Mouse (Mus musculus) hindbrain, embryonic 13.5 days (tissue): ENCODE data around the gene Cd96. TPM values are rescaled to one million over a fixed set of nuclear protein-coding genes. Genes with fewer than 3 reads are reported as not detected.

Experiments
- ATAC-seq: fragments of 200-750 bp; cut with Nextera tagmentation; 2 replicates; pipeline ENCODE4 v1.8.0; 2017; ENCODE audit warnings: moderate TSS enrichment; ENCODE audit not compliant: low FRiP score
- H3K27ac ChIP-seq: fragments of 300-500 bp; sonication (generic); 2 replicates; pipeline ENCODE4 v1.5.1; 2015; ENCODE audit warnings: inconsistent platforms, mild to moderate bottlenecking, moderate library complexity
- H3K27me3 ChIP-seq: fragments of 300-500 bp; sonication (generic); 2 replicates; pipeline ENCODE4 v1.6.1; 2015; ENCODE audit warnings: mild to moderate bottlenecking, inconsistent platforms
- H3K36me3 ChIP-seq: fragments of 300-500 bp; sonication (generic); 2 replicates; pipeline ENCODE4 v1.6.1; 2015; ENCODE audit warnings: mild to moderate bottlenecking, inconsistent platforms
- H3K4me1 ChIP-seq: fragments of 300-500 bp; sonication (generic); replicated peaks from 2 replicates; pipeline ENCODE4 v1.6.1; 2015; ENCODE audit warnings: inconsistent platforms
- H3K4me2 ChIP-seq: fragments of 300-500 bp; sonication (generic); 2 replicates; pipeline ENCODE4 v1.6.1; 2015; ENCODE audit warnings: inconsistent platforms, mild to moderate bottlenecking, moderate library complexity
- H3K4me3 ChIP-seq: fragments of 300-500 bp; sonication (generic); 2 replicates; pipeline ENCODE4 v1.5.1; 2015; ENCODE audit warnings: mild to moderate bottlenecking, inconsistent platforms
- H3K9ac ChIP-seq: fragments of 300-500 bp; sonication (generic); 2 replicates; pipeline ENCODE4 v1.6.1; 2015; ENCODE audit warnings: mild to moderate bottlenecking, inconsistent platforms
- H3K9me3 ChIP-seq: fragments of 300-500 bp; sonication (generic); 2 replicates; pipeline ENCODE4 v1.6.1; 2016; ENCODE audit warnings: inconsistent platforms
- WGBS: fragments of 180-500 bp; shearing (Covaris S2); methylation state at CpG from one replicate; pipeline ENCODE4 v1.1.7; 2015; 5-methylcytosine and 5-hydroxymethylcytosine counted together
- polyA plus RNA-seq: library from polyadenylated mRNA; unstranded; fragments of >200 nt; fragmentation: Nextera tagmentation; extraction: Ambion mirVana; gene quantifications from 2 replicates; pipeline ENCODE4 v1.2.1, GENCODE M21; 2015

The Cd96 gene
- polyA plus RNA-seq, 1 experiment from 2014 or later = 0.09 TPM

- Histone ChIP-seq H3K4me3 (no peak overlapping the region), H3K27ac (no peak overlapping the region), H3K9ac (no peak overlapping the region), H3K9me3 (no peaks in the 10 kb centered on the region), H3K36me3 (no peaks in the 10 kb centered on the region), H3K4me1 (no peaks in the 10 kb centered on the region), H3K4me2 (no peak overlapping the region), H3K27me3 (no peaks in the 10 kb centered on the region)
- no peak for ATAC-seq
- WGBS = 78% methylated on average over 5 of the region's 5 CpGs
Observed at GRCm38 (mm10) chr16:46022958-46023491, 97.0 kb downstream of the Cd96 start.

DNA sequence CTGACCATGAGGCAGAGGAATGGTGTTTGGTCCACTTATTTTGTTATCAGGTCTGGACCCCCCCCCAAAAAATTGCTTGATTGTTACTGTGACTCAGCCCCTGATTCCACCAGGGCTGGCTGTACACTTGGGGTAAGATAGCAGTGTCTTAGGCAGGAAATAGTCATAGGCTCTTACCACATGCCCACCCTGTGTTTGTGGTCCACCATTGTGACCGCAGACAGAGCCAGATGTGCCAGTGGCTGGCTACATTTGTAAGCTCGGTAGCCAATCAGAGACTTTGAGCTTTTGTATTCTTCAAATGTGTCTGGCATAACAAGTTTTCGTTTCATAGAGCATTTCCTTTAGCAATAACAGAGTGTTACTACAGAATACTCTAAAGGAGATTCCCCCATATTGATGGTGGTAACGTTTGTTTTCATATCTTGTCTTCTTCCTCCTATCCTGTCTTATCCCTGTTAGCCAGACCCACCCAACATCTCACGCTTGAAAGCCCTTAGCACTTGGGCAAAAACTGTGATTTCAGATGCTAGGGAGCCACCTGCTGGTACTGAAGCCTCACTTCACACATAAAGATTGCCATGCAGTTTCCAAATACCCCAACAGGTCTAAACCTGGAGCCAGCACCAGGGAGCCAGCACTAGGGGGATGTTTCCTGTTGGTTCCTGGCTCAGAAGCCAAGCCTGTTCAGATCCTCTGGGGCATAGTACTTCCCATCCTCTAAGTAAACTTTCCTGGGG lies 97.7 kb downstream of the Cd96 start:
- Histone ChIP-seq H3K36me3 (no peaks in the 10 kb centered on the region), H3K4me2 (no peak overlapping the region), H3K4me1 (no peaks in the 10 kb centered on the region), H3K27me3 (no peaks in the 10 kb centered on the region), H3K27ac (no peak overlapping the region), H3K4me3 (no peak overlapping the region), H3K9me3 (no peaks in the 10 kb centered on the region), H3K9ac (no peak overlapping the region)
- 47% methylated on average over 5 of the region's 5 CpGs for WGBS
- peak; percentile 87 for ATAC-seq

GRCm38 (mm10) chr16:46021302-46021701 lies 98.7 kb downstream of the Cd96 start:
- H3K36me3 ChIP-seq = no peaks in the 10 kb centered on the region
- no peak overlapping the region for H3K4me2 ChIP-seq
- no peak overlapping the region for H3K9ac ChIP-seq
- no peaks in the 10 kb centered on the region for H3K4me1 ChIP-seq
- no peaks in the 10 kb centered on the region for H3K27me3 ChIP-seq
- WGBS = 93% methylated on average over 2 of the region's 2 CpGs
- no peaks in the 10 kb centered on the region for H3K9me3 ChIP-seq
- no peak overlapping the region for H3K27ac ChIP-seq
- no peak overlapping the region for H3K4me3 ChIP-seq
- ATAC-seq = no peak

DNA sequence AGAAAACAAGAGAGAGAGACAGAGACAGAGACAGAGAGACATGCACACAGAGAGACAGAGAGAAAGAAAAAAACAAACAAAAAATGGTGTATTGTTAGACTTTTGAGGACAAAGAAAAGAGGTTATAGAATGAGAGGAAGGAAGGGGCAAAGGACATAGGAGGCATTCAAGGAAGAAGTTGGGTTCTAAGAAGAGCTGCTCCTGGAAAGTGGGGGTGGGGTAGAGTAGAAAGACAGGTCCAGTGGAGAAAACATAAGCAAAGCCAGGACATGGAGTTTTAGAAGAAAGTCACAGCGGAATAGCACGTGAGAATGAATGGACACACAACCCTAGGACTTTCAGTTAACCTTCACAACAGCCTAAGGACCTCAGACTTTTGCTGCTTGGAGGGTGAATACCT lies 99.7 kb downstream of the Cd96 start:
- no peaks in the 10 kb centered on the region for H3K36me3 ChIP-seq
- no peak overlapping the region for H3K4me3 ChIP-seq
- WGBS = 81% methylated on average over 2 of the region's 2 CpGs
- H3K27me3 ChIP-seq = no peaks in the 10 kb centered on the region
- no peak for ATAC-seq
- H3K4me2 ChIP-seq = no peak overlapping the region
- no peak overlapping the region for H3K9ac ChIP-seq
- no peaks in the 10 kb centered on the region for H3K4me1 ChIP-seq
- no peaks in the 10 kb centered on the region for H3K9me3 ChIP-seq
- no peak overlapping the region for H3K27ac ChIP-seq

- no peak overlapping the region for H3K4me3 ChIP-seq
- H3K9me3 ChIP-seq = no peaks in the 10 kb centered on the region
- 86% methylated on average over 4 of the region's 4 CpGs for WGBS
- H3K27me3 ChIP-seq = no peaks in the 10 kb centered on the region
- H3K4me1 ChIP-seq = no peaks in the 10 kb centered on the region
- H3K9ac ChIP-seq = no peak overlapping the region
- no peak overlapping the region for H3K4me2 ChIP-seq
- H3K36me3 ChIP-seq = no peaks in the 10 kb centered on the region
- ATAC-seq = no peak
- H3K27ac ChIP-seq = no peak overlapping the region
Observed at GRCm38 (mm10) chr16:46019799-46020198, 100.3 kb downstream of the Cd96 start.

- WGBS = 73% methylated on average over 1 of the region's 1 CpGs
- Histone ChIP-seq H3K4me1 (no peaks in the 10 kb centered on the region), H3K27ac (no peak overlapping the region), H3K36me3 (no peaks in the 10 kb centered on the region), H3K4me3 (no peak overlapping the region), H3K4me2 (no peak overlapping the region), H3K9me3 (no peaks in the 10 kb centered on the region), H3K9ac (no peak overlapping the region), H3K27me3 (no peaks in the 10 kb centered on the region)
- ATAC-seq = no peak
Observed at GRCm38 (mm10) chr16:46019359-46019758, 100.7 kb downstream of the Cd96 start.

DNA sequence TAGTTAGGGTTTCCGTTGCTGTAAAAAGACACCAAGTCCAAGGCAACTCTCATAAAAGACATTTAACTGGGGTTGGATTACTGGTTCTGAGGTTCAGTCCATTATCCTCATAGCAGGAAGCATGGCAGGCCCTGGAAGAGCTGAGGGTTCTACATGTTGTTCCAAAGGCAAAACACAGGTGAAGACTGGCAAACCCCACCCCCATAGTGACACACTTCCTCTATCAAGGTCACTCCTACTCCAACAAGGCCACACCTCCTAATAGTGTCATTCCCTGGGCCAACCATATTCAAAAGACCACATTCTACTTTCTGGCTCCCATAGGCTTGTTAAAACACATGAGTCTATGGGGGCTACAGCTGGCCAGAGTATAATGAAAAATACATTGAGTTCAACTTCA lies 108.4 kb downstream of the Cd96 start:
- no peak overlapping the region for H3K4me2 ChIP-seq
- H3K9ac ChIP-seq = no peak overlapping the region
- H3K27me3 ChIP-seq = no peaks in the 10 kb centered on the region
- no peaks in the 10 kb centered on the region for H3K9me3 ChIP-seq
- no peaks in the 10 kb centered on the region for H3K36me3 ChIP-seq
- H3K27ac ChIP-seq = no peak overlapping the region
- H3K4me3 ChIP-seq = no peak overlapping the region
- WGBS = 97% methylated on average over 1 of the region's 1 CpGs
- H3K4me1 ChIP-seq = peaks cover 25% of the 10 kb centered on the region
- ATAC-seq = no peak

GRCm38 (mm10) chr16:46010906-46011220 lies 109.2 kb downstream of the Cd96 start:
- H3K9ac ChIP-seq = peak overlapping the region; percentile 77
- H3K9me3 ChIP-seq = no peaks in the 10 kb centered on the region
- H3K36me3 ChIP-seq = no peaks in the 10 kb centered on the region
- H3K27ac ChIP-seq = peak overlapping the region; percentile 67
- peaks cover 25% of the 10 kb centered on the region for H3K4me1 ChIP-seq
- peak overlapping the region; percentile 88 for H3K4me2 ChIP-seq
- WGBS = 12% methylated on average over 5 of the region's 5 CpGs
- ATAC-seq = peak; percentile 8
- peak overlapping the region; percentile 69 for H3K4me3 ChIP-seq
- 0 out of 2 replicates have a peak, but pooled peaks cover 3% of the 10 kb centered on the region for H3K27me3 ChIP-seq

DNA sequence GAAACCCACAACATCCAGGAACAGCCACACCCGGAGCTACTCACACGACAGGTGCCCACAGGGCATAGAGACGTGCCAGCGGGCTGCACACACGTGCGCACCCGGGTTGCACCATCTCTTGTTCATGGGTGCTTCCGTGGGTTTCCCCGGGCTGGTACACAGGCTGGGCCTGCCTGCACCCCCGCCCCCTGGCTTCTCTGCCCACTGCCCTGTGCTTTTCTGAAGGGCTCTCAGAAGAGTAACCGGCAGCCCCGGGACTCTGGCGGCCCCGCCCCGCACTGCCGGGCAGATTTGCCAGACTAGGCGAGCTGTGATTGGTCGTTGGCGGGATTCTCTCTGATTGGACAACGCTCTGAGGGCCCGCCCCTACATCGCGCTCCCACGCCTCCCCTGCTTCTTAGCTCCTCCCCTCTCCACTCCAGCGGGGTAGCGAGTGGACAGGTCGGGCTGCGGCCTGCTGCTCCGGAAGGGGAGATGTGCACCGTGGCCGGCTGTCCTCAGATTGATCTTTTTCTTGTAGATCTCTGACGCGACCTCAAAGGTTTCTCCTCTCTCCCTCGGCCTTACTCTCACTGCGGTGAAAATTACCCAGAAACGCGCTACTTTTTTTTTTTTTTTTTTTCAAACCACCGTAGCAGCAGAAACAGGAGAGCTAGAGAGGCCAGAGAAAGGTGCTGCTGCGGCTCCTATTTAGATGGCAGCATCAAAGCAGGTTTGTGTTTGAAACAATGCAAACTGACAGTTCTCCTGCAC lies 109.7 kb downstream of the Cd96 start, which contains the start of gene Plcxd2:
Gene Plcxd2, minus strand, starts transcription at position 66 of the 753 bp plus-strand sequence.
- Histone ChIP-seq H3K4me3 (peak within 1 kb of the TSS; percentile 69), H3K36me3 (no peaks in the 10 kb centered on the region), H3K4me1 (peaks cover 25% of the 10 kb centered on the region), H3K27me3 (0 out of 2 replicates have a peak, but pooled peaks cover 3% of the 10 kb centered on the region), H3K27ac (peak within 1 kb of the TSS; percentile 67), H3K9ac (peak within 1 kb of the TSS; percentile 77), H3K4me2 (peak within 1 kb of the TSS; percentile 88), H3K9me3 (no peaks in the 10 kb centered on the region)
- ATAC-seq = peak; percentile 99
- WGBS = under 1% methylated on average over 38 of the region's 39 CpGs

GRCm38 (mm10) chr16:46009717-46010116 lies 110.3 kb downstream of the Cd96 start:
- WGBS = under 1% methylated on average over 13 of the region's 13 CpGs
- peak overlapping the region; percentile 77 for H3K9ac ChIP-seq
- 0 out of 2 replicates have a peak, but pooled peaks cover 3% of the 10 kb centered on the region for H3K27me3 ChIP-seq
- H3K4me2 ChIP-seq = peak overlapping the region; percentile 88
- peak overlapping the region; percentile 69 for H3K4me3 ChIP-seq
- peak overlapping the region; percentile 67 for H3K27ac ChIP-seq
- peaks cover 25% of the 10 kb centered on the region for H3K4me1 ChIP-seq
- ATAC-seq = peak; percentile 50; the same call in 1 of the 2 replicates
- H3K9me3 ChIP-seq = no peaks in the 10 kb centered on the region
- H3K36me3 ChIP-seq = no peaks in the 10 kb centered on the region

GRCm38 (mm10) chr16:46008766-46009165 lies 111.3 kb downstream of the Cd96 start:
- ATAC-seq = no peak
- Histone ChIP-seq H3K4me1 (peaks cover 25% of the 10 kb centered on the region), H3K36me3 (no peaks in the 10 kb centered on the region), H3K9ac (peak overlapping the region; percentile 77), H3K27me3 (0 out of 2 replicates have a peak, but pooled peaks cover 3% of the 10 kb centered on the region), H3K4me2 (peak overlapping the region; percentile 88), H3K27ac (no peak overlapping the region), H3K4me3 (peak overlapping the region; percentile 69), H3K9me3 (no peaks in the 10 kb centered on the region)
- 73% methylated on average over 3 of the region's 3 CpGs for WGBS

GRCm38 (mm10) chr16:46008036-46008605 lies 111.9 kb downstream of the Cd96 start:
- WGBS = 74% methylated on average over 5 of the region's 5 CpGs
- peak overlapping the region; percentile 69 for H3K4me3 ChIP-seq
- no peak overlapping the region for H3K9ac ChIP-seq
- H3K27me3 ChIP-seq = 0 out of 2 replicates have a peak, but pooled peaks cover 3% of the 10 kb centered on the region
- peaks cover 25% of the 10 kb centered on the region for H3K4me1 ChIP-seq
- ATAC-seq = no peak
- H3K4me2 ChIP-seq = peak overlapping the region; percentile 88
- no peaks in the 10 kb centered on the region for H3K36me3 ChIP-seq
- no peaks in the 10 kb centered on the region for H3K9me3 ChIP-seq
- no peak overlapping the region for H3K27ac ChIP-seq
